Mouse (Mus musculus) frontal cortex, postnatal 10 days (tissue): ENCODE measurements at regions not wholly inside any gene's neighbourhood (a gene's known extent, or its start where the extent isn't known, plus 50 kb on each side); places are given as distances from the start of the nearest gene placed in this dataset.
"Not testable (repeated sequence)": the region's sequence is repeated elsewhere in the genome, so short reads cannot be mapped to it uniquely, and the experiment has no call there.

Experiments
- DNase-seq, 2 experiments: peaks; one replicate each; pipeline ENCODE4 v3.0.0; 2022; ENCODE audit warnings: low spot score in 2 of 2, mixed read lengths in 1 of 2

DNA sequence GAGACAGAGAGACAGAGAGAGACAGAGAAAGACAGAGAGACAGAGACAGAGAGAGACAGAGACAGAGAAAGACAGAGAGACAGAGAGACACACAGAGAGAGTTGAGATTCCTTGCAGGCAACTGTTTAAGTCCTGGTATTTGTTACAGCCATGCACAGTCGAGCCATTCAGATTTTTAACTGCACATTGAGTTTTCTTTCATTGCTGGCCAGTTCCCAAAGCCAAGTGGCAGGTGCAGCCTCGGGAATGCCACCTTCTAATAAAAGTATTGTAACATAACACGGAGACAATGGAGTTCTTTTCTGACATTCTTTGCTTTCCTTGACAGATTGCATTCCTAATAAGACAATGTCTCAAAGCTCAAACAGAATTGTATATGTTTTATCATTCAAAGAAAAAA is 306.3 kb upstream of the Flrt2 start:
- no peak for DNase-seq

DNA sequence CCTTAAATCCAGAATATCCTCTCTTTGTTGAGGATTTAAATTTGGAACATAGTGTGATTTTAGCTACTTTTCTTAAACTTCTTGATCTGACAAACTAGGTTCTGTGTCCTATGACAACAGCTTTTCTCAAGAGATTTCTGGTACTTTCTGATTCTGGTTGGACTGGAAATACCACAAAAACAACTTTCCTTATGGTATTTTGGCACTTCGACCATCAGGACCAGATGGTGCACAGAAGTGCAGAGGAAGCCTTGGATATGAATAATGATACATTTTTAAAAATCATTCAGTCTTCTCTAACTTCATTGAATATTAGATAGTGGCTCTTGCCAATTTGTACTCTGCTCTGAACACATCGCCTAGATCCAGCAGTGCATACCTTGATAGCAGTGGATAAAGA is 303.8 kb upstream of the Flrt2 start:
- DNase-seq = peak in 1 of 2 experiments; percentile 17

DNA sequence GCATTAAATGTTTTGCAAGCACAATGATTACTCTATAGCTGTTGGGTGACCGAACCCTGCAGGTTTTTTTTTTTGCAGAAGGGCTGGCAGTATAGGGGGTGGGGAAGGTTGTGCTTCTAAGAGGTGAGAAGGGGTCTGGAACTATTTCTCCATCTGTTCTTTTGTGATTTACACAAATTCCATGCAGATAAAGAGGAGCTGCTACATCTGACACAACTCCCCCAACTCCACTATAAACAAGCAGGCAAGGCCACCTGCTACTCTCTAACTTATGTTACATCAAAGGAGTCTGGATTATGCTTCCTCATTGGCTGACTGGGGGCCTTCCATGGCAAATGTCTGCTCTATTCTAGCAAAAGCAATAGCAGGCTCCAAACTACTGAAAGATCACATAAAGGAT is 299.2 kb upstream of the Flrt2 start:
- DNase-seq = no peak

DNA sequence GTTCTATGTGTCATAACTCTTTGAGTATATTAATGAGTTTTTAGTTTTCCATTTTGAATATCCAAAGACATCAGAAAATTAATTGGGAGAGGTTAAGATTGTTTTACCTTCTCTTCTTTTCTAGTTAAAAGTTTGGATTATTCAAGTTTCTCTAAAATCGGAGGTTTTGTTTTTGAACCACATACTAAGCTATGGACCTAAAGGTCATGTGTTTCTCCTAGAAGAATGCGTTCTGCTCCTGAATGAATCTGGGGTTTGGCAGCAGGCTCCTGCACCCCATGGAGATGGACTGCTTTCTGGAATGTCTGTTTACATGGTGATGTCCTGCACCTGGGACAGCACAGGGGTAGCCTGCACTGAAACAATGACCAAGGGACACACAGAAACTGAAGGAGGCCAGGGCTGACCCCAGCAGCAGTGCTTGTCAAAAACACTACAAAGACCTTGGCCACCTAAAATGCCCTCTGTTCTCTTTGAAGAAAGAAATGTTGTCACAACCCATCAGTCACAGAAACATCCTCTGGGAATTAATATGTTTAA is 297.0 kb upstream of the Flrt2 start:
- peak in 1 of 2 experiments; percentile 4 for DNase-seq

DNA sequence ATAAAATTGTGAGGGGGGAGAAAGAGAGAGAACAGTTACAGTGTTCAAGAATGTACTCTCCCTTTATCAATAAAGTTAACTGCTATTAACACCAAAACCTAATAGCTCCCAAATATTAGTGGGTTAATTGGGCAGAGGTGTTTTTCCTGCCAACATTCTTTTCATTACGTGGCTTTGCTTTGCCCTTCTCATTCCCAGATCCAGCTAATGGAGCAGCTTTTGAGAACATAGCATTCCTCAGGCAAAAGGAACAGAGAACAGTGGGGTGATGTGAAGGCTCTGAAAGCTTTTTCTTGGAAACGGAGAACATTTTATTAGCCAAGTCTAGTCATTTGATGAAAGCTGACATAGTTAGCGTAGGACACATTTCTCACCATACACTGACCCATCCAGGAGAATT is 271.2 kb upstream of the Flrt2 start:
- DNase-seq = no peak

DNA sequence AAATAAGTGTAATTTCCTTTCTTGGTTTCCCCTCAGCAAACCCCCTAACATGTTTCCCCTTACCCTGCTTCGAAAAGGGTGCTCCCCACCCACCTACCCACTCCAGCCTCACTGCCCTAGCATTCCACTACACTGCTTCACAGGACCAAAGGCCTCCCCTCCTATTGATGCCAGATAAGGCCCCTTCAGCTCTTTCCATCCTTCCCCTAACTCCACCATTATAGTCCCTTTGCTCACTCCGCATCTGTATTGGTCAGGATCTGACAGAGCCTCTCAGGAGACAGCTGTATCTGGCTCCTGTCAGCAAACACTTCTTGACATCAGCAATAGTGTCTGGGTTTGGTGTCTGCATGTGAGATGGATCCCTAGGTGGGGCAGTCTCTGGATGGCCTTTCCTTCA is 267.3 kb upstream of the Flrt2 start:
- DNase-seq = no peak

DNA sequence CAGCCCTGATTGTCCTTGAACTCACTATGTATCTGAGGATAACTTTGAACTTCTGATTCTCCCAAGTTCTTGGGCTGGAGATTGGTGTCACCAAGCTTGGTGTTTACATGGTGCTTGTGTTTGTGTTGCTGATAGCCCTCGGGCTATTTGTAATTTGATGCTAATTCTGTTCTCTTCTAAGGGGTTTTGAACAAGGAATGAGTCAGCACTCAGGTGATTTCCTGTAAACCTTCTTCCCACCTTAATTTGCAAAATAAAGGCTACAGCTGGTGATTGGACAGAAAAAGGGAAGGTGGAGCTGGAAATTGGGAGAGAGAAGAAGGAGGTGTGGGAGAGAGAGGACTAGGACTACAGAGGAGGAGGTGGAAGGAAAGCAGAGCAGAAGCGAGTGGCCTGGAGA is 254.8 kb upstream of the Flrt2 start:
- no peak for DNase-seq

DNA sequence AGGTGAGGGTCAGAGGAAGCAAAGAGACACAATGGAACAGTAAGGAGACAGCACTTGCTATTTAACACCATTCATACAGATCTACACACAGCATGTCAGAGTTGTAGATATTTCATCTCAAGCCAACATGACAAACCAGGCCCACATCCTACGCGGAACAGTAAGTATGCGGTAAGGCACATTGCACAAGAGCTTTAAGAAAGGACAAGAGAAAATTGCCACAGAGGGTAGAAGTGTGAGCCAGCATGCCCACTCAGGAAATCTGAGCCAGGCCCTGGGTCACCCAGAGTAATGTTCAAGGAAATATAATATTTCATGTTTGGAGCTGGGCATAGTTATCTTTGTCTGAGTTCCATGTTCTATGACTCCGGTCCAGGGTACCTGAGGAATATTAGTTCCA is 234.5 kb upstream of the Flrt2 start:
- DNase-seq = no peak

DNA sequence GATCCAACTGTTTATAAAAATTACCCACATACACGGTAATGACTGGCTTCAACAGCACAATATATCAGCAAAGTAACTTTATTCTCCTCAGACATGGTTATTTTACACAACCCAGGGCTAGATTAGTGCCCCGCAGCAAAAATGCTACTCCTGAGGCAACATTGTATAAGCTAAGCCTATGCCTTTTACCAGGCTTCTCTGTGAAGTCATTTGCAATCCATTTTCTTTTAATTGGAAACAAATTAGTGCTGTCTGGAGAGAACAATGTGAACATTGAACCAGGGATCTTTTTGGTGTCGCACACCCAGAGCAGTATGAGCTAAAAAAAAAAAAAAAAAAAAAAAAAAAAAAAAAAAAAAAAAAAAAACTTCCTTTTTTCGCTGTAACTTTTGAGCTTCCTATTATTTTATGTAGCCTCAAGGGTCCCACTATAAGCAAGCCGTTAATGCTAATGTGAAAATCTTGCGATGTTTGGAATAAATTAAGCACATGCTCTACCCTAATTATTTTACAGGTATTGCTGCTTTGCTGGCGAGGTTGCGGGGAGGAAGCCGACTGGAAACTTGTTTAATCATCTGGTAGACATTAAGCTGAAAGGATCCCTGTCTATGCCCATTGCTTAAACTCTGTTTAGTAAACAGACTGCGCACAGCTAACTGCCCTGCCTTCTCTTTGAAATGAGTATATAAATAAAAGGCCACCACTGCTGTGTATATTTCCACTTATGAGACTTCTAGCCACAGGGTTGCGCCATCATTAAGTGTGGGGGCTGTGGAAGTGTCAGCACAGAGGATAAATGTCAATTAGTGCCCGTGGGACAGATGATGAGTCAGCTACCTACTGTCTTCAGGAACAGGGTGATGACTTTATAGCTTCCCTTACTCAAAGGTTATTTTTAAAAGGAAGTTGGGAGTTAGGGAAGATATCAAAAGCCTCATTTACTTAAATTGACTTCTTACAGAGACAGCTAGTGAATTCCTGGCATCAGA is 225.2 kb upstream of the Flrt2 start:
- no peak for DNase-seq

DNA sequence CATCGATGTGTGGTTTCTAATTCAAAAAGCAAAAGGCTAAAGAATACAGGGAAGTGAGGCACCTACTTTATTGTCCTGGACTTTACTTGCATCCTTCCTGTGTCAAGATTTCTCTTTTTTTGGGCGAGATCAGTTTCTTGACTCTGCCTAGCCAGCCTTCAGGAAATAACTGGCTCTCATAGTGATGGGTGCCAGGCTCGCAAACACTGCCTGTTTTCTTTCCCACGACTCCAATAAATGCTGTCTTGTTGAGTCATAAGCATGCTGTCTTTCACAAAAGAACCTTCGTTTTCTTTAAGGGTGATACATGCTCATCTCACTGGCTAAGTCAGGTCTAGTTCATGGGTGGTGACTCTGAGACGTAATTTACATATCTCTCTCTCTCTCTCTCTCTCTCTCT is 222.1 kb upstream of the Flrt2 start:
- no peak for DNase-seq

DNA sequence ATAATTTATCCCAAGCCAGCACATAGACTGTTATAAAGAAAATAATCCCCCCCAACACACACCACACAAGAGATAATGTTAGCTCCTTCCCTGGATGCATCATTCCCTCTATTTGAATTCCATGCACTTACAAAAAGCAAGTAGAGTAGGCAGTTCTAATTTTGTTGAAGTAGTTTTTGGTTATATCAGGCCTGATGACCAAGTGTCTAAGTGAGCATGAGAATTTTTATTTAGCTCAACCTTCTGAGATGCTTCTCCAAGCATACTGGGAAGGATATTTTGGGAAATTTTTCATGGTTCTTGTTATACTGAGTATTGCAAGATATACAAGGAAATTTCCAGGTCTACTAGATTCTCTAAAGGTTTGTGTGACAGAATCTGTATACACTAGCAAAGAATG is 205.5 kb upstream of the Flrt2 start:
- DNase-seq = no peak

DNA sequence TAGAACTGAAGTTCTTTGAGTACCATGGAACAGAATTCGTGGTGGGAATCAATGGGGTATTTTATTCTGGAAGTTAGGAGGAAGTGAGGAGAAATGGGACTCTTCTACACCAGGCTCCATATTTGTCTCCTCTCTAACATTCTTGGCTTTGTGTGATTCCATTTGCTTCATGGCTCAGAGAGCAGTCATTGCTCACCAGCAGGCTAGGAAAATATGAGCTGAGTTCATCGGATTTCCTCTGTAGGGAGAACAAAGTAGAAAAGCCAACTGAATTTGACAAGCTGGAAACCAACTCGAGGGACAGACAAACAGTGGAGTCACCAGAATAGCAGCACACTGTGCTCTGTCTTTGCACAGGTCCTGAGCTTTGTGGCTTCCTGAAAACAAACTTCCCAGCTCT is 203.7 kb upstream of the Flrt2 start:
- DNase-seq = no peak

DNA sequence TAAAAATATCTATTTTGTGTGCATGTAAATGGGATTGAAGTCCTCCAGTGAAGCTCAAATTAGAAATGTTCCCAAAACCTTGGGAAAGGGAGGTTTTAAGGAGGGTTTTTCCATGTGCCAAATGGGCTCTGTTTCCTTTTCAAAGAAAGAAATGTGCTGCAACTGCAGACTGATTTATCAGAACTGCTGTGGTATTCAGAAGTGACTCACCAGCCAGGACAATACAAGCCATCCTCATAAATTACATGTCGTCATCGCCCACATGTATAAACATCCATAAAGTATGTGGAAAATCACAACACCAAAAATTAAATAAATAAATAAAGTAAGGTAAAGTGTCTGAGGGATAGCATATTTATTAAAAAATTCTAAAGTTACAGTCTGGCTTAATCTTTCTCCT is 202.7 kb upstream of the Flrt2 start:
- DNase-seq = no peak

DNA sequence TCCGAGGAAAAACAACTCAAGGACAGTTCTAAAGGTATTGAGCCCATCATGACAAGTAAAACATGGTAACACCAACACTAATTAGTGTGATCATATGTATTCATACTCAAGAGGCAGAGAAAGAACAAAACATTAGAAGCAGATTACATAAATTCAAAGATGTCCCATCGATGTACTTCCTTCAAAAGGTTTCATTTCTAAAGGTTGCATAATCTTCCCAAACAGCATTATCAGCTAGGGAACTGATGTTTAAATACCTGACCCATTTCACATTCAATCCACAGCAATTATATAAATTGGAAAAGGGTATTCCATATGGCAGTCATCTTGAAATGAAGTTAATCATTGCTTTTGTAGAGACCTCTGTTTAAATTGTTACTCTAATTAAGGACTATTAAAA is 202.2 kb upstream of the Flrt2 start:
- no peak for DNase-seq

DNA sequence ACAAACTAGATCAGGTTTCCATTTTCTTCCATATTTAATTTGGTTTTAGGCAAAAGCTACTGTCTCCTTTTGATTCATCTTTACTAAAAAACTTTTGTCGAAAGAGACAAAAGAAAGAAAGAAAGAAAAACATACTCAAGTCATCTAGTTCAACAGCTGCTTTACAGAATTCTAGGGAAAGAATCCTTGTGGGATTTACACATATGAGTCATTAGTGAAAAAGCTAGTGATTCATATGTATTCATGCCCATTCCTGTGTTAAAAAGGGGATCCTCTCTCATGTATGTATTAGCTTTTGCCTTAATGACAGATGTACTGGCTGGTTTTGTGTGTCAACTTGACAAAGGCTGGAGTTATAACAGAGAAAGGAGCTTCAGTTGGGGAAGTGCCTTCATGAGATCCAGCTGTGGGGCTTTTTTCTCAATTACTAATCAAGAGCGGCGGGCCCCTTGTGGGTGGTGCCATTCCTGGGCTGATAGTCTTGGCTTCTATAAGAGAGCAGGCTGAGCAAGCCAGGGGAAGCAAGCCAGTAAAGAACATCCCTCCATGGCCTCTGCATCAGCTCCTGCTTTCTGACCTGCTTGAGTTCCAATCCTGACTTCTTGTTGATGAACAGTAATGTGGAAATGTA is 200.1 kb upstream of the Flrt2 start:
- DNase-seq = not testable (repeated sequence)

DNA sequence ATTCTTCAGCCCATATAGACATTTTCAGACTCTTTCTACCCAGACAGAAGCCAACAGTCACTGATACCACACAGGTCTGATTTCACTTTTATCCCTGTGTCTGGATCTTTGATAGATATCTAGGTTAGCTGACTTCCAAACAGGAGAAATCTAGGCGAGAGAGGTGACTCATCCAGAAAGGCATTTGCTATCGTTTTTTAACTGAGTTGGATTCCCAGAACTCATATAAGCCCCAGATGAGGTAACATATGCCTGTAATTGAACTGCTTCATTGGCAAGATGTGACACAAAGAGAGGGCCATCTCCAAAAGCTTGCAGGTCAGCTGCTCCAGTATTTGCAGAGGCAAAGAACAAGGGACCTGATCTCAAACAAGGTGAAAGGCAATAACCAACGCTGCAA is 190.6 kb upstream of the Flrt2 start:
- no peak for DNase-seq

DNA sequence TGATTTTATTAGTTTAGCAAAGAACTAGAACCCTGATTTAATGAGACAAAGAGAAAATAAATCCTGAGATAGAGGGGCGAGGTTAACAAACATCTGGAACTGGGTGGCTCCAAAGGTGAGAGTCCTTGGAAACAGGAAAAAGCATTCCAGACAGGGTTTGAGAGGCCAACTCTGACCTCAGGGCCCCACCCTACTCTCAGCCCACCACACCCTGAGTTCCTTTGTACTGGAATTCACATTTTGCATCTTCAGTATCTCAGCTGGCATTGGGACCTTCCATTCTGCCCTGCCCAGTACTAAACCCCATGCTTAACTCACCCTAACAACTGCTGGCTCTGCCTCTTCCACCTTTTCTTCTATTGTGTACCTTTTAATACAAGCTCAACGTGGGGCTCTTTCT is 172.0 kb upstream of the Flrt2 start:
- DNase-seq = no peak

DNA sequence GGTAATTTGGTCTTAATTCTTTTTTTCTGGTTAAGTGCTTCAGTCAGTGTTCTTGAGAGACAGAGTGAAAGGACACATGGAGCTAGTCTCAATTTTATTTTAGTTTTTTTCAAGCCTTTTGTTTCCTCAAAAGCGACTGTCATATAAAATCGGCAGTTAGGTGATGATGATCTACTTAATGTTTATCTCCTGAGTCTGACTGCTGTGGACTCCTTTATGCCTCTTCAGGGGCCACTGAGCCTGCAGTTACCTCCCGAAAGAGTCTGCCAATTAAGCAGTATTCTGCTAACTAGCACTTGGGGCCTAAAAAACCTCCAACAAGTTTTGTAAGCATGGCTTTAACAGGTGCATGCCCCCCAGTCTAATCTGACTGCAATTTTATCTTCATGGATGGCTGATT is 170.0 kb upstream of the Flrt2 start:
- DNase-seq = no peak

DNA sequence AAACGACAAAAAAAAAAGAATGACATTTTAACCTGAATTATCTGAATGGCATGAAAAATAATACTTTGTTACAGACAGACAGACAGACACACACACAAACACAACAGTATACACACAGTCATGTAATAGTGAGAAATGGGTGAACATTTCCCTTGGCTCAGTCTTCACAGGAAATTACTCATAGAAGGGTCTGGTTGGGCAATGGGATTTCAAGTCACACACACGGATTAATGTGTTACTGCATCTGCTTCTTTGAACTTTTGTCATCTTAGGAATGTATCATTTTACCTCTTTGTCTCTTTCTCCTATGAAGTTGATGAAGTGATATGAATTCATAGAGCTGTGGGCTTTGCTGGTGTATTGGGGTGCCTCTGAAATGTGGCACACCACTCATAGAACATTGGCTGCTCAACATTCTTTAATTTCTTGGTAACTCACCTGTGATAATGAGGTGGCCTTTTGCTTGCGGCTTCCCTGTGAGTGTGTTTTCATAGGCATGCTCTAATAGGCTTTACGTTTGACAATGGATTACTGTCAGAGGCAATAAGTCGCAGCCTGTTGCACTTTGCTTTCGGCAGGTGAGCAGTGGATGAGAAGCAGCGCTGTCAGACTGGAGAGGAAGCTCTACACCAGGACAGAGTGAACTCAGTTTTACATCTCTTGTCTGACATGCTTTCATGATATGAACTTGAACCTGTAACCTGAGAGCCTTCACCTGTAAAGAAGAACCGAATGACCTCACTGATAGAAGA is 158.0 kb upstream of the Flrt2 start:
- no peak for DNase-seq

DNA sequence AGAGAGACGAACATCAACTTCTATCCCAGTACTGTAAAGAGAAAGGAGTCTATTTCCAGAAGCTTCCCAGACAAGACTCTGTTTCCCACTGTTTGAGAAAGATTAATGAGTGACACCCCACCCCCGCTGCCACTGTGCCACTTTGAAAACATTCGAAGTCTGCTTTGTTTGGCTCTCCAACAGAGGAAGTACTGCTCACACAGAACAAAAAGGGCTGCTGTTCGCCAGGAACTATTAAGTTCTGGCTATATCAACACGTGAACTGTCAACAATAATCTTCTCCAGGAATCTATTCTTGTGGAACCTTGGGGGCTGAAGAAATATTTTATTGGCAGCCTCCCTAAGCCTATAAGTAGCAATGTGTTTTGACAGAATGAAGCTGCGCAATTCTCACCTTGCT is 144.7 kb upstream of the Flrt2 start:
- no peak for DNase-seq

DNA sequence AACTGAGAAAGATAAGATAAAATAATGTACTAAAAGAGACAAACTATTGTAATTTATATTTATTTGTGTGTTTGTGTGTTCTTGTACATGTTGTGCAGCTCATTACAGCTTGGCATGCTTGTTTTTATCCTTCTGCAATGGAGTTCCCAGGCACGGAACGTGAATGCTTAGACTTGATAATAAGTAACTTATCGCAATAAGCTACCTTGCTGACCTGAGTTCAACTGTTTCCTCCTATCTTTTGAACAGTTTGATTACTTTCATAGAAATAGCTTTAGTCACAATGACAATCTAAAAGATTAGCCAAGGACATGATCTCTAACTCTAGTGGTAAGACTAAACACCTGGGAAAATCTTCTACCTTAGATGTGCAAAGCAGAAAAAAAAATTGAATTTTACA is 138.9 kb upstream of the Flrt2 start:
- DNase-seq = no peak

DNA sequence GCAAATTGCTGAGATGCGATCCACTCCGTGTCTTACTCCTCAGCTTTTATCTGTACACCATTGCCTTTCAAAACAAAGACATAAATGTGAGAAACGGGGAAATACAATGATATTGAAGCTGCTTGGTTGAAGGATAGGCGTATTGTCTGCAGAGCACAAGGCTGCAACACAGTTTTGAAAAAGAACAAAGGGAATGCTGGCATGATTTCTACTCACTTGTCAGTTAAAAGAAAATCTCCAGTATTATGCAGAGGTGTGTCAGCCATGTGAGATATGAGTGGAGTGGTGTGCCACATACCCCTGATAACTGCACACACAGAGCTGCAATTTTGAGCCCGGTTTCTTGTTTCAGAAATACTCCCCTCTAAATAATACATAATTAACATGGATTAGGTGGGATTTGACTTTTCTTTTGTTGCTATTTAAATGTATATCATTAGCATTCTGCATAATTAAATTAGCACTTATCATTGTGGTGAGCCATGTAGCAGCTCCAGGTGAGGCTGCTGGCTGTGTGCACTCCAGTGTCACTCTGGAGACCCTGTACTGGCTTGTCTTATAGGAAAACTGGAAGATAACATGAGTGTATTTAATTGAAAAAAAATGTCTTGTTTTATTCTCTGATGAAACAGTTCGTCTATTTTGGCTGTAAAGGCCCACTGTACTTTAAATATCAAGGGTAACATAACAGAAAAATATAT is 133.2 kb upstream of the Flrt2 start:
- no peak for DNase-seq
